Mouse (Mus musculus): ENCODE measurements around the gene Krtap4-13.
A peak's percentile ranks its signal among the peaks of the same experiment; 100 is the strongest.
"Not testable (repeated sequence)": the region's sequence is repeated elsewhere in the genome, so short reads cannot be mapped to it uniquely, and the experiment has no call there.

Krtap4-13 gene

GRCm38 (mm10) chr11:99809792-99810191, at the start of gene Krtap4-13:
Krtap4-13 (minus strand) TSS chr11:99809892.
- not testable (repeated sequence) for DNase-seq (ENCODE audit: inconsistent ontology term)

- peak; percentile 87 for DNase-seq (ENCODE audit: inconsistent ontology term)
Observed at GRCm38 (mm10) chr11:99858761-99859160, 49.1 kb upstream of the Krtap4-13 start.

- DNase-seq (ENCODE audit: inconsistent ontology term) = no peak
Observed at GRCm38 (mm10) chr11:99857617-99858016, 47.9 kb upstream of the Krtap4-13 start, which contains the start of gene Gm11568. Gm11568 (plus strand) TSS chr11:99857917.

- DNase-seq (ENCODE audit: inconsistent ontology term) = no peak
Observed at GRCm38 (mm10) chr11:99854121-99854520, 44.4 kb upstream of the Krtap4-13 start.

GRCm38 (mm10) chr11:99851508-99851907, 41.8 kb upstream of the Krtap4-13 start, which contains the start of gene Krtap4-16:
Krtap4-16 (minus strand) TSS chr11:99851608.
- DNase-seq (ENCODE audit: inconsistent ontology term) = no peak

GRCm38 (mm10) chr11:99846746-99847145, 37.1 kb upstream of the Krtap4-13 start:
- DNase-seq (ENCODE audit: inconsistent ontology term) = no peak

GRCm38 (mm10) chr11:99842185-99842584, 32.5 kb upstream of the Krtap4-13 start:
- DNase-seq (ENCODE audit: inconsistent ontology term) = no peak

GRCm38 (mm10) chr11:99837966-99838365, 28.3 kb upstream of the Krtap4-13 start, which contains the start of gene 2300003K06Rik:
2300003K06Rik (minus strand) TSS chr11:99838066.
- no peak for DNase-seq (ENCODE audit: inconsistent ontology term)

GRCm38 (mm10) chr11:99815566-99815965, 5.9 kb upstream of the Krtap4-13 start, which contains the start of gene Gm11564:
Gm11564 (minus strand) TSS chr11:99815666.
- DNase-seq (ENCODE audit: inconsistent ontology term) = not testable (repeated sequence)

- not testable (repeated sequence) for DNase-seq (ENCODE audit: inconsistent ontology term)
Observed at GRCm38 (mm10) chr11:99804346-99804745, 5.3 kb downstream of the Krtap4-13 start, which contains the start of gene Gm11554. Gm11554 (minus strand) TSS chr11:99804446.

GRCm38 (mm10) chr11:99798832-99799231, 10.9 kb downstream of the Krtap4-13 start, which contains the start of gene Gm11569:
Gm11569 (minus strand) TSS chr11:99798932.
- DNase-seq (ENCODE audit: inconsistent ontology term) = not testable (repeated sequence)

GRCm38 (mm10) chr11:99793367-99793766, 16.3 kb downstream of the Krtap4-13 start, which contains the start of gene Gm11596:
Gm11596 (minus strand) TSS chr11:99793467.
- no peak for DNase-seq (ENCODE audit: inconsistent ontology term)

- not testable (repeated sequence) for DNase-seq (ENCODE audit: inconsistent ontology term)
Observed at GRCm38 (mm10) chr11:99784900-99785299, 24.8 kb downstream of the Krtap4-13 start, which contains the start of gene Krtap4-9. Krtap4-9 (plus strand) TSS chr11:99785200.

GRCm38 (mm10) chr11:99780604-99781003, 29.1 kb downstream of the Krtap4-13 start, which contains the start of gene Krtap4-8:
Krtap4-8 (minus strand) TSS chr11:99780704.
- DNase-seq (ENCODE audit: inconsistent ontology term) = no peak

- DNase-seq (ENCODE audit: inconsistent ontology term) = no peak
Observed at GRCm38 (mm10) chr11:99778401-99778800, 31.3 kb downstream of the Krtap4-13 start.

GRCm38 (mm10) chr11:99772813-99773212, 36.9 kb downstream of the Krtap4-13 start, which contains the start of gene Gm11595:
Gm11595 (minus strand) TSS chr11:99772913.
- not testable (repeated sequence) for DNase-seq (ENCODE audit: inconsistent ontology term)

GRCm38 (mm10) chr11:99768410-99768809, 41.3 kb downstream of the Krtap4-13 start:
- DNase-seq (ENCODE audit: inconsistent ontology term) = peak; percentile 78
